Mouse (Mus musculus) CH12.LX (cell line): Measurements from ENCODE around the gene Chd5.

Source experiments
- CTCF ChIP-seq, 2 experiments: IDR thresholded peaks in 1 of 2; conservative IDR thresholded peaks in 1 of 2; 2 replicates each; pipeline ENCODE4 v1.5.1; 2011 to 2012; ENCODE audit warnings: low read depth in 2 of 2, low read length in 2 of 2, improper control_type of control experiment in 1 of 2, inconsistent platforms in 1 of 2, mild to moderate bottlenecking in 1 of 2, moderate library complexity in 1 of 2
- EP300 ChIP-seq: IDR thresholded peaks from 2 replicates; pipeline ENCODE4 v1.6.1; 2011; ENCODE audit warnings: low read length, improper control_type of control experiment
- KAT2A ChIP-seq: IDR thresholded peaks from 2 replicates; pipeline ENCODE4 v1.6.1; 2012; ENCODE audit warnings: low read length, improper control_type of control experiment, inconsistent platforms; ENCODE audit not compliant: insufficient replicate concordance
- POLR2A ChIP-seq: IDR thresholded peaks from 2 replicates; pipeline ENCODE4 v1.6.1; 2011; ENCODE audit warnings: low read depth, mild to moderate bottlenecking, improper control_type of control experiment, low read length
- ZNF384 ChIP-seq: IDR thresholded peaks from 2 replicates; pipeline ENCODE4 v1.6.1; 2012; ENCODE audit warnings: low read depth, low read length, improper control_type of control experiment, inconsistent platforms

DNA sequence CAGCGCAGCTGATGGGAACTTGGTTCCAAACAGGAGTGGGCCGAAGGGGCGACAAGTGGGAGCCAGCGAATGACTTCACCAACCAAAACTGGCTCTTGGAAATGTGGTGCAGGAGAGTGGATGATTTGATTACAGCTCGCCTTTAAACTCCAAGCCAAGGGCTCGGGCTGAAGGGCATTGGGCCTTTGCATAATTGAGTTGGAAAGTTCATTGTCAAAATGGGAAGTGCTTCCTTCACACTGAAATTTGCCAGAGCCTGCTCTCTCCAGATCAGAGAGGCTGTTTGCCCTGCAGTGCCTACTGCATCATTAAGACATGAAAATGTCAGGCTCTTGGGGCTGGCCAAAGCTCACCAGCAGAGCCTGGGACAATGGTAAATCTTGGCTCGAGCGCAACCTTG, 68.1 kb downstream of the Chd5 start:
- TF ChIP-seq KAT2A (no peak), POLR2A (no peak), EP300 (no peak), ZNF384 (no peak), CTCF (conservative IDR thresholded peaks at IDR 0.05 in 1 of 2, IDR thresholded peaks at IDR 0.05 in 1 of 2; ENCODE audit: low read depth in 2 of 2, low read length in 2 of 2) (no peak)
